Mouse (Mus musculus) midbrain, postnatal 0 days (tissue): ENCODE measurements around the gene Rhbdf1. TPM values are rescaled to one million over a fixed set of nuclear protein-coding genes. Genes with fewer than 3 reads are reported as not detected.

ENCODE experiments used
- ATAC-seq: fragments of 200-750 bp; cut with Nextera tagmentation; 2 replicates; pipeline ENCODE4 v1.8.0; 2017; ENCODE audit warnings: moderate number of reproducible peaks, mild to moderate bottlenecking, moderate TSS enrichment, moderate library complexity; ENCODE audit not compliant: low FRiP score
- DNase-seq: peaks from one replicate; pipeline ENCODE4 v3.0.0-alpha.2; 2015; ENCODE audit warnings: low spot score
- H3K27ac ChIP-seq: fragments of 300-500 bp; sonication (generic); 2 replicates; pipeline ENCODE4 v1.5.1; 2014; ENCODE audit warnings: low read depth, mild to moderate bottlenecking, low read length, mixed read lengths
- H3K27me3 ChIP-seq: fragments of 300-500 bp; sonication (generic); 2 replicates; pipeline ENCODE4 v1.6.1; 2014; ENCODE audit warnings: low read length, control low read depth, mixed read lengths; ENCODE audit not compliant: insufficient read depth
- H3K36me3 ChIP-seq: fragments of 300-500 bp; sonication (generic); 2 replicates; pipeline ENCODE4 v1.6.1; 2014; ENCODE audit warnings: low read length, control low read depth, mixed read lengths; ENCODE audit not compliant: insufficient read depth
- H3K4me1 ChIP-seq: fragments of 300-500 bp; sonication (generic); 2 replicates; pipeline ENCODE4 v1.6.1; 2014; ENCODE audit warnings: mild to moderate bottlenecking, control low read depth, antibody characterized with exemption, low read length, mixed read lengths; ENCODE audit not compliant: insufficient read depth
- H3K4me2 ChIP-seq: fragments of 300-500 bp; sonication (generic); 2 replicates; pipeline ENCODE4 v1.6.1; 2014; ENCODE audit warnings: low read depth, mild to moderate bottlenecking, low read length, mixed read lengths; ENCODE audit not compliant: poor library complexity, severe bottlenecking
- H3K4me3 ChIP-seq: fragments of 300-500 bp; sonication (generic); 2 replicates; pipeline ENCODE4 v1.5.1; 2014; ENCODE audit warnings: low read depth, mild to moderate bottlenecking, low read length, moderate library complexity
- H3K9ac ChIP-seq: fragments of 300-500 bp; sonication (generic); replicated peaks from 2 replicates; pipeline ENCODE4 v1.6.1; 2014; ENCODE audit warnings: mild to moderate bottlenecking, low read length, moderate library complexity, mixed read lengths; ENCODE audit not compliant: poor library complexity, severe bottlenecking
- H3K9me3 ChIP-seq: fragments of 300-500 bp; sonication (generic); 2 replicates; pipeline ENCODE4 v1.6.1; 2016; ENCODE audit warnings: low read length, control low read depth
- CTCF ChIP-seq: IDR thresholded peaks from 2 replicates; pipeline ENCODE4 v1.5.1; 2016; ENCODE audit warnings: antibody characterized with exemption, mild to moderate bottlenecking
- WGBS: fragments of 180-500 bp; shearing (Covaris S2); extraction: QIAGEN DNeasy Blood & Tissue Kit; methylation state at CpG from one replicate; pipeline ENCODE4 v1.1.7; 2014; 5-methylcytosine and 5-hydroxymethylcytosine counted together
- polyA plus RNA-seq: library from polyadenylated mRNA; unstranded; fragments of >200 nt; fragmentation: Nextera tagmentation; extraction: Ambion mirVana; gene quantifications from 2 replicates; pipeline ENCODE4 v1.2.1, GENCODE M21; 2015
- total RNA-seq: library from RNA; depleted of rRNA; stranded (reverse); fragments of >200 nt; gene quantifications from 2 replicates; pipeline ENCODE4 v1.2.3, GENCODE M21; 2014

The Rhbdf1 gene
- total and polyA plus RNA-seq, 2 experiments from 2014 or later, result 17.6 to 55.6 TPM

DNA sequence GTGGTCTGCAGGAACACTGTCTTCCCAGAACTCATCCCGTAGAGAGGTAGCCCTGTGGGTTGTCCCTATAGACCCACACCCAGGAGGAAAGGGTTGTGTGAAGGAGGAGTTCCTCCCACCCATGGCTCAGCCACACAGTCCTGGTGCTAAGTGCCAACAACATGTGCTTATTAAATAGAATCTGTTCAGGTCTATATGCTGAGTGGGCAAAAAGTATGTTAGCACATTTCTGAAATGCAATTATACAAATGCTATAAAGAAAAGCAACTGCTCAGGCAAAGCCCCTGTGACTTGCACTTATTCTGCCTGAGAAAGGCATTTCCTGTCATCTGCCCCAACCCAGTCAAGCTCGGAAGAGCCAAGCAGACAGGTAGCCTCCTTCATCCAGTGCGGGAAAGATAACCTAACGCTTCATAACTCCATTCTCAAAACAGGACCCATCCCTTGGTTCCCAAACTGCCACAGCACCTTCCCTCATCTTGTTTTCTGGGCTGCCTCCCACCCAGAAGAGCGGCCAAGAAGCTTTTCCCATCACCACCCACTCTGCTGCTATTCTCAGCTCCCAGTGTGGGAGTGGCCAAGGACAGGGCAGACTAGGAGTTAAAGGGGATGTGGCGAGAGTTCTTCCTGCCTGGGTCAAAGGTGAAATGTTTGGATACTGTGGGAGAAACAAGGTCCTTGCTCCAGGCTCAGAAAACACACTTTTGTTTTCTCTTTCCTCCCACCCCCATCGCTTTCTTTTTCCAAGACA lies 21.3 kb upstream of the Rhbdf1 start:
- H3K4me3 ChIP-seq, result no peak overlapping the region
- H3K36me3 ChIP-seq, result peaks cover 48% of the 10 kb centered on the region
- no peak for DNase-seq
- ATAC-seq, result no peak
- H3K4me2 ChIP-seq, result no peak overlapping the region
- no peak overlapping the region for H3K27ac ChIP-seq
- H3K9me3 ChIP-seq, result no peaks in the 10 kb centered on the region
- H3K9ac ChIP-seq, result no peak overlapping the region
- H3K4me1 ChIP-seq, result no peaks in the 10 kb centered on the region
- WGBS, result 83% methylated on average over 7 of the region's 7 CpGs
- H3K27me3 ChIP-seq, result no peaks in the 10 kb centered on the region
- TF ChIP-seq CTCF, result no peak

DNA sequence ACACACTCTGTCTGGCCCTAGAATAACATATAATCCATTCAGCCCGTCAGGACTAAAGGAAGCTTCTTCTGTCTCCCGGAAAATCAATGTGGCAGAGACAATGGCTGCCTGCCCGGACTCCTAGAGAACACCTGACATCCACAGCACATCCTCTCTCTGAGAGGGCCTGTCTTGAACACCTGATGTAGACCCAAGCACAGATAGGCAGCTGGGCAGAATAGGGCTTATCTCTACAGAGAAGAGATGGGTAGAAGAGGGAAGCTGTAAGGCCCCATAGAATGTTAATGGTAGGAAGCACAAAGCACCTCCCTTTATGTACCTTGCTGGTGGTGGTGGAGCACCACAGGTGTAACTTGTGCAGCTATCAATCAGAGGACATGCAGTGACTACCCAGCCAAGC lies 20.1 kb upstream of the Rhbdf1 start:
- Histone ChIP-seq H3K4me1 (no peaks in the 10 kb centered on the region), H3K4me2 (no peak overlapping the region), H3K9ac (no peak overlapping the region), H3K36me3 (peaks cover 44% of the 10 kb centered on the region), H3K9me3 (no peaks in the 10 kb centered on the region), H3K27me3 (no peaks in the 10 kb centered on the region), H3K4me3 (no peak overlapping the region), H3K27ac (no peak overlapping the region)
- DNase-seq, result no peak
- TF ChIP-seq CTCF, result no peak
- ATAC-seq, result no peak
- WGBS, result 67% methylated on average over 3 of the region's 3 CpGs

DNA sequence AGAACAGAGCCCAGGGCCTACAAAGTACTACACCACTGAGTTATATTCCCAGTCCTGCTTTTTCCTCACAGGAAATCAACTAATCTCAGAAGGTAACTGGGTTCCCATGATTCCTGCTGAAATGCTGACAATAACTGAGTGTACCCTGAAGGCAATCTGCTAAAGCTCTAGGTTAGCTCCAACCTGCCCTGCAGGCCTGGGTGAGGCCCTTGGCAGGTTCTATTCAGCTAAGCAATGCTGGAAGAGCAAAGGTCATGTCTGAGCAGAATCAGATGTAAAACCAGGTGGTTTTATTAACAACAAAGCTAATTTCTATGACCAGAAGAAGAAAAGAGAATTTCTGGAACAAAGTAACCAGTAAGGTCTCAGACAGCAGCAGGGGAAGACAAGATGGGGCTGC lies 19.3 kb upstream of the Rhbdf1 start:
- no peak for DNase-seq
- Histone ChIP-seq H3K9ac (no peak overlapping the region), H3K9me3 (no peaks in the 10 kb centered on the region), H3K36me3 (peaks cover 39% of the 10 kb centered on the region), H3K4me2 (no peak overlapping the region), H3K4me1 (0 out of 2 replicates have a peak, but pooled peaks cover 3% of the 10 kb centered on the region), H3K27me3 (no peaks in the 10 kb centered on the region), H3K27ac (no peak overlapping the region), H3K4me3 (no peak overlapping the region)
- TF ChIP-seq CTCF, result no peak
- ATAC-seq, result no peak

DNA sequence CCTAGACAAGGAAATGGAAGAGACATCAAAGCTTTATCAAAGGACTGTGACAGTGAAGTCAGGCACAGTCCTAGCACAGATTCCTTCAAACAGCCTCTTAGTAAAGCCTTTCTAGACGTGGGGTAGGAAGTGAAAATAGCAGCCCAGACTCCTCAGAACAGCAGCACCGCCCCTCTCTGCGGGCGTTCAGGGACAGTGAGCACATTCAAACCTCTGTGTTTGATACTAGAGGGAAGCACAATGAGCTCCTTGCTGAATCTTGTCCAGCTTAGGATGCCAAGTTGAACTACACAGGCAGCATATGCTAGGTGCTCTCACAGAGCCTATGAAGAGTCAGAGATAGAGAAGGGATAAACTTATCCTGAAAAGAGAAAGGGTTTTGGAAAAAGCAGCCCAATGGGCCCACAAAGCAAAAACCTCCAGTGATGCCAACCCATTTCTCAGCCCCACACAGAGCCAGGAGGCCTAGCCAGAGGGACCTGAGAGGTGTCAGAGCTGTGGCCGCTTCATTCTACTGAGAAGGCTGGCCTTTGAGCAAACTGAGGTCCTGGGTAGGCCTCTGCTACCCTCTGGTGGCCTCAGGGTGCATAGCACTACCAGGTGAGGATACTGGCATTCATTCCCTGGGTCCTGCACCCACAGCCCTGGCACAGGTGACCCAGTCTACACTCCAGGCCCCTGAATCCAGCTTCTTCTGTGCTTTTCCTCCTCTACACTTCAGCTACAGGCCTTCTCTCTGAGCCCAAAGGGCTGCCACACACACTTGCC lies 16.2 kb upstream of the Rhbdf1 start:
- H3K36me3 ChIP-seq, result peaks cover 42% of the 10 kb centered on the region
- peak; percentile 93 for TF ChIP-seq CTCF
- DNase-seq (peak; percentile 72), ATAC-seq (0 out of 2 replicates have a peak, but pooled peaks have one; percentile 27)
- 67% methylated on average over 5 of the region's 5 CpGs for WGBS
- H3K27ac ChIP-seq, result no peak overlapping the region
- no peak overlapping the region for H3K4me3 ChIP-seq
- H3K4me2 ChIP-seq, result no peak overlapping the region
- H3K27me3 ChIP-seq, result no peaks in the 10 kb centered on the region
- no peak overlapping the region for H3K9ac ChIP-seq
- no peaks in the 10 kb centered on the region for H3K9me3 ChIP-seq
- H3K4me1 ChIP-seq, result 0 out of 2 replicates have a peak, but pooled peaks cover 5% of the 10 kb centered on the region

DNA sequence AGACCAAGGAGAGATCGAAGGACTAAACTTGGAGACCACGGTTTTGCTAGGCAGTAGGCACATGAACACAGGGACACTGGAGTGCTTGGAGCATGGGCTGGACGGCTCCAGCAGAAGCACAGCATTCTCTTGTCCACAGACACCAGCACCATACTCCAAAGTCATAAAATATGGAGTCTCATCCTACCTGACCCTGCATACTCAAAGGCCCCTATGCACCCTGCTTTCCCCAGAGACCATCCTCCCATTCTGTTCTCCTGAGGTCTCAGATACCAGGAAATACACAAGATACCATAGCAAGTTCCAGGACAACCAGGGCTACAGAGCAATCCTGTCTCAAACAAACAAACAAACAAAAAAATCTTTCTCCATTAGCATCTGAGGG lies 15.3 kb upstream of the Rhbdf1 start:
- Histone ChIP-seq H3K27me3 (no peaks in the 10 kb centered on the region), H3K27ac (no peak overlapping the region), H3K4me1 (0 out of 2 replicates have a peak, but pooled peaks cover 5% of the 10 kb centered on the region), H3K9me3 (no peaks in the 10 kb centered on the region), H3K9ac (no peak overlapping the region), H3K4me2 (no peak overlapping the region), H3K4me3 (no peak overlapping the region), H3K36me3 (peaks cover 40% of the 10 kb centered on the region)
- ATAC-seq (no peak), DNase-seq (no peak)
- no peak for TF ChIP-seq CTCF
- WGBS, result 86% methylated on average over 3 of the region's 3 CpGs
